Comparison of ENCODE assay signal across 8 mouse cellular contexts in the genomic region with DNA sequence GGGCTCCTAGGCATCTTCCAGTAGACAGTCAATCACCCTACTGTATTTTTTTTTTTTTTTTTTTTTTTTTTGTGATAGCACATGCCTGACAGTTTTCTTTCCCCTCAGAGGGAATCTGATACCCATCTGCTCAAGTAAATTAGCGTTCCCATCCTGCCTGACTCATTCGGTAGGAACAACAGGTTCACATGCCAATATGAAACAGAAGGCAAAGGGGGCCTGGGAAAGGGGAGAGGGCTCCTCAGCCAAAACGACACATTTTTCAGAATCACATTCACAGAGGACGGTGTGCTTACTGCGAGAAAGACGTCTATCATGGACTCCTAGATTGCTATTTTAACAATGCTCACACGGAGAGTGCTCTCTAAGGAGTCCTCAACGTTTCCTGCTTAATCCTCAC. TPM values are rescaled to one million over a fixed set of nuclear protein-coding genes. Genes with fewer than 3 reads are reported as not detected.
DNase-seq lines count a peak whose midpoint lies in the region; ATAC-seq and TF ChIP-seq lines count a peak whose summit lies in the region.

No protein-coding gene starts in this region.

- no peak for TF ChIP-seq POLR2A in MEL (IDR thresholded peaks at IDR 0.05; ENCODE audit: control insufficient read depth in 1 of 2, insufficient read depth in 1 of 2, low read depth in 1 of 2, low read length in 2 of 2, poor library complexity in 1 of 2)

- H3K36me3 ChIP-seq in heart, embryonic 14.5 days (ENCODE audit: control insufficient read depth, insufficient read depth, low read length), result peaks cover 5% of the 10 kb centered on the region; the same call in 1 of the 2 replicates
- peaks cover 0 to 5% of the 10 kb centered on the region in 2 experiments; a peak in 2 of 4 replicates for H3K36me3 ChIP-seq in MEL (ENCODE audit: control insufficient read depth in 1 of 2, insufficient read depth in 2 of 2, low read length in 2 of 2)
- H3K36me3 ChIP-seq in forebrain, postnatal 0 days (ENCODE audit: insufficient read depth), result peaks cover 4% of the 10 kb centered on the region; the same call in 1 of the 2 replicates
- H3K36me3 ChIP-seq in liver, embryonic 12.5 days, result 0 out of 2 replicates have a peak, but pooled peaks cover 1% of the 10 kb centered on the region
- no peaks in the 10 kb centered on the region for H3K36me3 ChIP-seq in stomach, postnatal 0 days (ENCODE audit: control insufficient read depth, insufficient read depth, low read length)

- no peak for TF ChIP-seq EP300 in MEL (IDR thresholded peaks at IDR 0.05; ENCODE audit: low read depth in 1 of 2, low read length in 2 of 2)
- TF ChIP-seq EP300 in stomach, postnatal 0 days (optimal IDR thresholded peaks at IDR 0.05), result no peak

- no peak for ATAC-seq in heart, embryonic 14.5 days (ENCODE audit: insufficient number of reproducible peaks, insufficient read depth, low FRiP score, low read depth)
- ATAC-seq in forebrain, postnatal 0 days, result peak; percentile 57
- no peak for ATAC-seq in liver, embryonic 12.5 days
- ATAC-seq in stomach, postnatal 0 days (ENCODE audit: low FRiP score, low TSS enrichment), result no peak
- ATAC-seq in megakaryocyte-erythroid progenitor cell, adult 5-6 weeks (replicated peaks; ENCODE audit: low FRiP score, low TSS enrichment, poor library complexity, severe bottlenecking), result no peak

- TF ChIP-seq CTCF in MEL (IDR thresholded peaks at IDR 0.05 in 2 of 3, conservative IDR thresholded peaks at IDR 0.05 in 1 of 3; ENCODE audit: control insufficient read depth in 1 of 3, insufficient read depth in 1 of 3, low read depth in 2 of 3, low read length in 3 of 3, poor library complexity in 1 of 3, severe bottlenecking in 1 of 3), result no peak
- no peak for TF ChIP-seq CTCF in forebrain, postnatal 0 days (IDR thresholded peaks at IDR 0.05; ENCODE audit: low read depth)
- no peak for TF ChIP-seq CTCF in stomach, postnatal 0 days (IDR thresholded peaks at IDR 0.05; ENCODE audit: low read depth)

- H3K4me3 ChIP-seq in heart, embryonic 14.5 days (ENCODE audit: control insufficient read depth in 1 of 2, insufficient read depth in 1 of 2, low read depth in 1 of 2, low read length in 2 of 2), result peak overlapping the region; percentile 89 to 97
- H3K4me3 ChIP-seq in MEL (ENCODE audit: control insufficient read depth in 1 of 2, insufficient read depth in 1 of 2, low read depth in 2 of 2, low read length in 2 of 2), result peak overlapping the region; percentile 65 to 91
- H3K4me3 ChIP-seq in forebrain, postnatal 0 days (ENCODE audit: low read depth, low read length), result peak overlapping the region; percentile 92
- H3K4me3 ChIP-seq in liver, embryonic 12.5 days, result peak overlapping the region; percentile 87
- peak overlapping the region; percentile 80 for H3K4me3 ChIP-seq in stomach, postnatal 0 days (ENCODE audit: low read depth, low read length)

- H3K9me3 ChIP-seq in heart, embryonic 14.5 days (ENCODE audit: control insufficient read depth, low read length), result no peaks in the 10 kb centered on the region
- no peaks in the 10 kb centered on the region for H3K9me3 ChIP-seq in MEL (replicated peaks; ENCODE audit: insufficient read depth, low read length)
- H3K9me3 ChIP-seq in forebrain, postnatal 0 days (ENCODE audit: low read length), result no peaks in the 10 kb centered on the region
- H3K9me3 ChIP-seq in liver, embryonic 12.5 days (replicated peaks), result no peaks in the 10 kb centered on the region
- no peaks in the 10 kb centered on the region for H3K9me3 ChIP-seq in stomach, postnatal 0 days (ENCODE audit: control insufficient read depth, low read length)

- no peak for DNase-seq in heart, adult 9 months (ENCODE audit: low spot score in 2 of 2)
- peak; percentile 36 for DNase-seq in MEL (ENCODE audit: low read depth, low spot score)
- peak; percentile 80 for DNase-seq in forebrain, postnatal 0 days
- no peak for DNase-seq in stomach, postnatal 0 days (ENCODE audit: low spot score)
- no peak for DNase-seq in kidney, adult 8-10 months

- peak overlapping the region; percentile 89 for H3K4me2 ChIP-seq in heart, embryonic 14.5 days (ENCODE audit: low read length)
- peak overlapping the region; percentile 65 for H3K4me2 ChIP-seq in forebrain, postnatal 0 days (ENCODE audit: low read depth)
- peak overlapping the region; percentile 98 for H3K4me2 ChIP-seq in liver, embryonic 12.5 days
- peak overlapping the region; percentile 93 for H3K4me2 ChIP-seq in stomach, postnatal 0 days (replicated peaks; ENCODE audit: low read depth)

- H3K27me3 ChIP-seq in heart, embryonic 14.5 days (ENCODE audit: control insufficient read depth, insufficient read depth, low read length), result no peaks in the 10 kb centered on the region
- H3K27me3 ChIP-seq in MEL (ENCODE audit: control insufficient read depth in 1 of 2, insufficient read depth in 2 of 2, low read length in 2 of 2), result no peaks in the 10 kb centered on the region
- H3K27me3 ChIP-seq in forebrain, postnatal 0 days (ENCODE audit: insufficient read depth, low read length), result no peaks in the 10 kb centered on the region
- H3K27me3 ChIP-seq in liver, embryonic 12.5 days (replicated peaks), result no peaks in the 10 kb centered on the region
- H3K27me3 ChIP-seq in stomach, postnatal 0 days (ENCODE audit: control insufficient read depth, insufficient read depth, low read length), result no peaks in the 10 kb centered on the region

- peak overlapping the region in 1 of 2 experiments; percentile 58; a peak in 3 of 4 replicates for H3K27ac ChIP-seq in heart, embryonic 14.5 days (replicated peaks in 1 of 2; ENCODE audit: control insufficient read depth in 1 of 2, insufficient read depth in 1 of 2, low read depth in 2 of 2, low read length in 2 of 2)
- no peak overlapping the region for H3K27ac ChIP-seq in MEL (ENCODE audit: control insufficient read depth, low read depth, low read length)
- peak overlapping the region; percentile 92 for H3K27ac ChIP-seq in forebrain, postnatal 0 days (ENCODE audit: low read depth, low read length)
- H3K27ac ChIP-seq in liver, embryonic 12.5 days, result no peak overlapping the region
- H3K27ac ChIP-seq in stomach, postnatal 0 days (replicated peaks), result no peak overlapping the region

- H3K4me1 ChIP-seq in heart, embryonic 14.5 days (ENCODE audit: control insufficient read depth in 2 of 2, insufficient read depth in 2 of 2, low read length in 2 of 2), result peaks cover 16 to 19% of the 10 kb centered on the region in 2 experiments
- peaks cover 0 to 5% of the 10 kb centered on the region in 2 experiments; a peak in 1 of 4 replicates for H3K4me1 ChIP-seq in MEL (ENCODE audit: control insufficient read depth in 1 of 2, insufficient read depth in 2 of 2, low read length in 2 of 2)
- peaks cover 12% of the 10 kb centered on the region; the same call in 1 of the 2 replicates for H3K4me1 ChIP-seq in forebrain, postnatal 0 days (ENCODE audit: insufficient read depth)
- H3K4me1 ChIP-seq in liver, embryonic 12.5 days, result peaks cover 56% of the 10 kb centered on the region
- H3K4me1 ChIP-seq in stomach, postnatal 0 days (replicated peaks; ENCODE audit: control insufficient read depth, insufficient read depth), result 0 out of 2 replicates have a peak, but pooled peaks cover 4% of the 10 kb centered on the region

- 2% methylated on average over 8 of the region's 8 CpGs for WGBS in heart, embryonic 14.5 days
- WGBS in forebrain, postnatal 0 days, result under 1% methylated on average over 8 of the region's 8 CpGs
- 5% methylated on average over 8 of the region's 8 CpGs for WGBS in liver, embryonic 12.5 days (ENCODE audit: insufficient replicate concordance)
- WGBS in stomach, postnatal 0 days, result 3% methylated on average over 8 of the region's 8 CpGs

- TF ChIP-seq RAD21 in MEL (IDR thresholded peaks at IDR 0.05; ENCODE audit: low read depth, low read length), result no peak

- peak overlapping the region; percentile 97 for H3K9ac ChIP-seq in heart, embryonic 14.5 days (ENCODE audit: low read length)
- H3K9ac ChIP-seq in MEL (ENCODE audit: control insufficient read depth, low read depth, low read length, poor library complexity, severe bottlenecking), result peak overlapping the region; percentile 75
- H3K9ac ChIP-seq in forebrain, postnatal 0 days, result peak overlapping the region; percentile 92
- H3K9ac ChIP-seq in liver, embryonic 12.5 days, result peak overlapping the region; percentile 92
- no peak overlapping the region for H3K9ac ChIP-seq in stomach, postnatal 0 days (ENCODE audit: low read length)

- H3K79me2 ChIP-seq in MEL (ENCODE audit: control insufficient read depth, insufficient read depth, low read length, poor library complexity), result no peaks in the 10 kb centered on the region

TF ChIP-seq in MEL, 35 proteins besides CTCF, POLR2A, EP300 and RAD21:
- no peak for TF ChIP-seq USF2 (IDR thresholded peaks at IDR 0.05; ENCODE audit: borderline replicate concordance in 1 of 2, insufficient read depth in 1 of 2, low read depth in 1 of 2, low read length in 2 of 2)
- TF ChIP-seq ZNF384 (IDR thresholded peaks at IDR 0.05; ENCODE audit: low read depth, low read length), result peak; percentile 71
- TF ChIP-seq HCFC1 (IDR thresholded peaks at IDR 0.05; ENCODE audit: low read depth, low read length), result no peak
TF ChIP-seq in MEL: peak in this region for 1.

RNA-seq across cellular contexts. Expression of gene Fbxo10, which starts 0.9 kb away (rescaled TPM):
- polyA plus RNA-seq in heart, embryonic 14.5 days (2014; fragmentation: Nextera tagmentation; extraction: Ambion mirVana), result 12.5 and 14.5 TPM in 2 replicates
- total RNA-seq in MEL (2012; rRNA removed), result 2.0 and 2.2 TPM in 2 replicates
- 1 to 10 TPM in 1 of 2 experiments, not detected in 1; 6.5 TPM for polyA plus RNA-seq in MEL (2012; ENCODE audit: insufficient read depth in 1 of 2, insufficient read length in 2 of 2, low read depth in 1 of 2, low replicate concordance in 2 of 2, missing spikeins in 1 of 2)
- 24.0 and 28.8 TPM in 2 replicates for total RNA-seq in forebrain, postnatal 0 days (2014; rRNA removed)
- 11.6 and 13.5 TPM in 2 replicates for polyA plus RNA-seq in forebrain, postnatal 0 days (2015; fragmentation: Nextera tagmentation; extraction: Ambion mirVana)
- polyA plus RNA-seq in liver, embryonic 12.5 days (2016; fragmentation: Nextera tagmentation; extraction: Ambion mirVana), result 6.7 and 6.8 TPM in 2 replicates
- polyA plus RNA-seq in stomach, postnatal 0 days (2015; fragmentation: Nextera tagmentation; extraction: Ambion mirVana), result 3.7 and 4.1 TPM in 2 replicates
- 16.8 and 21.0 TPM in 2 replicates for total RNA-seq in megakaryocyte-erythroid progenitor cell, adult 5-6 weeks (2014; fragmentation: Nextera tagmentation)
- 10.0 and 13.4 TPM in 2 replicates for total RNA-seq in megakaryocyte-erythroid progenitor cell, adult 5-6 weeks (2017)

RNA-seq across cellular contexts. Expression of gene Tomm5, which starts 24.4 kb away (rescaled TPM):
- polyA plus RNA-seq in heart, embryonic 14.5 days (2014; fragmentation: Nextera tagmentation; extraction: Ambion mirVana), result 247 and 250 TPM in 2 replicates
- 545 and 639 TPM in 2 replicates for total RNA-seq in MEL (2012; rRNA removed)
- polyA plus RNA-seq in MEL (2012; ENCODE audit: insufficient read depth in 1 of 2, insufficient read length in 2 of 2, low read depth in 1 of 2, low replicate concordance in 2 of 2, missing spikeins in 1 of 2), result 100 to 1,000 TPM in 1 of 2 experiments, not detected in 1; 309 TPM
- total RNA-seq in forebrain, postnatal 0 days (2014; rRNA removed), result 114 and 143 TPM in 2 replicates
- 208 and 264 TPM in 2 replicates for polyA plus RNA-seq in forebrain, postnatal 0 days (2015; fragmentation: Nextera tagmentation; extraction: Ambion mirVana)
- 271 and 276 TPM in 2 replicates for polyA plus RNA-seq in liver, embryonic 12.5 days (2016; fragmentation: Nextera tagmentation; extraction: Ambion mirVana)
- 243 and 257 TPM in 2 replicates for polyA plus RNA-seq in stomach, postnatal 0 days (2015; fragmentation: Nextera tagmentation; extraction: Ambion mirVana)
- total RNA-seq in megakaryocyte-erythroid progenitor cell, adult 5-6 weeks (2014; fragmentation: Nextera tagmentation), result 384 and 535 TPM in 2 replicates
- total RNA-seq in megakaryocyte-erythroid progenitor cell, adult 5-6 weeks (2017), result 267 and 394 TPM in 2 replicates

Comparison
In these comparisons a context has a peak if more than half of its experiments do, and no peak if none do; other contexts are left out.
1. DNase-seq: peak in MEL (single experiment) and forebrain, postnatal 0 days (single experiment); none in heart, adult 9 months (0 of 2), stomach, postnatal 0 days (single experiment) and kidney, adult 8-10 months (0 of 2).
2. Peak in every context shown above with its lines, with median percentiles within 50 percentile points of each other: H3K4me2 ChIP-seq and H3K4me3 ChIP-seq.